Mouse (Mus musculus) layer of hippocampus, postnatal 14 days (tissue): ENCODE results near the gene Xkrx. TPM values are rescaled to one million over a fixed set of nuclear protein-coding genes. Genes with fewer than 3 reads are reported as not detected.

Source experiments
- total RNA-seq, 2 experiments: library from RNA; stranded (reverse); gene quantifications; 2 replicates each; pipeline ENCODE4 v1.2.3; 2021

The Xkrx gene
- total RNA-seq, 2 experiments from 2014 or later, result 0.50 to 0.65 TPM

Other genes starting within 250 kb of the Xkrx start
- 1 to 10 TPM in 1 of 2 experiments, under 1 TPM in 1; 0.88 to 1.0 TPM for gene Sytl4, start 180.3 kb downstream of the Xkrx start, total RNA-seq
- gene Cstf2, start 102.9 kb downstream of the Xkrx start, total RNA-seq, result 100 to 1,000 TPM; 113 to 130 TPM
- gene Arl13a, start 25.4 kb upstream of the Xkrx start, total RNA-seq, result not detected
- gene Nox1, start 59.9 kb upstream of the Xkrx start, total RNA-seq, result not detected
- 1 to 10 TPM; 5.9 to 6.8 TPM for gene Trmt2b, start 114.9 kb upstream of the Xkrx start, total RNA-seq
- 10 to 100 TPM; 63.0 to 63.8 TPM for gene Tmem35a, start 133.1 kb upstream of the Xkrx start, total RNA-seq
- 1 to 10 TPM; 1.6 to 2.1 TPM for gene Cenpi, start 146.0 kb upstream of the Xkrx start, total RNA-seq
- 10 to 100 TPM; 40.8 to 47.7 TPM for gene Drp2, start 242.5 kb upstream of the Xkrx start, total RNA-seq